Mouse (Mus musculus) layer of hippocampus, adult 2 months (tissue): Measurements from ENCODE around the gene Cd47. TPM values are rescaled to one million over a fixed set of nuclear protein-coding genes. Genes with fewer than 3 reads are reported as not detected.

ENCODE experiments used
- DNase-seq, 2 experiments: peaks; one replicate each; pipeline ENCODE4 v3.0.0; 2022; ENCODE audit warnings: low spot score in 2 of 2
- H3K27ac ChIP-seq: fragments of 200-600 bp; 2 replicates; pipeline ENCODE4 v1.8.1; 2022
- H3K4me3 ChIP-seq: fragments of 200-600 bp; 2 replicates; pipeline ENCODE4 v1.8.1; 2022; ENCODE audit warnings: mild to moderate bottlenecking
- CTCF ChIP-seq: fragments of 200-600 bp; conservative IDR thresholded peaks from 2 replicates; pipeline ENCODE4 v1.8.1; 2022; ENCODE audit warnings: antibody characterized with exemption, mild to moderate bottlenecking, moderate library complexity
- total RNA-seq, 2 experiments: library from RNA; stranded (reverse); gene quantifications; 2 replicates each; pipeline ENCODE4 v1.2.3; 2021

Cd47 gene
- total RNA-seq, 2 experiments from 2014 or later: 220 to 223 TPM

DNA sequence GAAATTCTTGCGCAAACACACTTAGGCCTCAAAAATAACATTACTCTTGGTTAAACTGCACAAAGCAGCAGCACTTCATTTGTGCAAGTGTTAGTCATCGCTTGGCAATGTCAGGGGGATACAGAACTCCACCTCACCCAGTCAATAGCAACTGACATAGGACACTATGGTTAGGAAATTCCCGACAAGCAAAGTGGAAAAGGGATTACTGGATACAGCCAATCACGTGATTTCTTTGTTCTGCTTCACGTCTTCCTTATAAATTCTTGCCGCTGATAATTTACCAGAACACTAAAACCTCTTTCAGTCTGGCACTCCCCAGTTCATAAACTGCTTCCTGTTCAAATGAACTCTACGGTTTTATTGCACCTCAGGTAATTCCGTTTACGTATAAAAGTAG lies 123.4 kb downstream of the Cd47 start:
- TF ChIP-seq CTCF: no peak
- Histone ChIP-seq H3K27ac (no peak overlapping the region), H3K4me3 (no peak overlapping the region)
- no peak for DNase-seq

DNA sequence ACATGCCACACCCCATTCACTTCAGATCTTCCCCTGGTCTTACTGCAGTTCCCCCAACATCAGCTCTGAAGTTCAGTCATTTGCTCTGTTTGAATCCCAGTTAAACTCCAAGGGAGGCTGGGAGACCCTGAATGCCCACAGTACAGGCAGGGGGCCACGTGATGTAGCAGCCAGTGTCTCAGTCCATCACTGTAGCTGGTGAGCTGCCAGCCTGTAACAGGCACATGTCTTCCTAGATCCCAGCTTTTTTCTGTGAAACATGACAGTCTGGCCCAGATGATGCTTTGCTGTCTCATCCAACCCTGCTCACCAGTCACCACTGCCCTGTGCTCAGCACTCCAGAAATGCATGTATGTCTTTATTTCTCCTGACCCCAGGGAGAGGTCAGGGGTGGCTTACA lies 124.6 kb downstream of the Cd47 start:
- Histone ChIP-seq H3K27ac (no peak overlapping the region), H3K4me3 (no peak overlapping the region)
- TF ChIP-seq CTCF: no peak

DNA sequence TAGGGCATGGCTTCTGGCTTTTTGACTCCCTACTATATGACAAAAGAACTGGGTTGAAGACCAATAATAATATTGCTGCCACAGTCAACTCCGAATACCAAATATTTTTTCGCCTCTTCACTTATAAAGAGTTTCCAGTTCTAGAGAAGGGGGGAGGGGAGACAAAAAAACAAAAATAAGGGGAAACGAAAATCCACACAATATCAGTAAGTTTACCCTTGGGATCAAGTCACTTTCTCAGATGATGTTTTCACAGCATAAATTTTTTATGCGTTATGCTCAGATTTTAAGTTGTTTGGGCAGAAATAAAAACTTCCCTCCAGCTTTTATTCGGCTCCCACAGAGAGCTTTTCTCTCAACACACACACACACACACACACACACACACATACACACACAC lies 132.9 kb downstream of the Cd47 start:
- no peak for TF ChIP-seq CTCF

More for the DNA sequence above, 124.6 kb downstream of the Cd47 start:
- DNase-seq: no peak

DNA sequence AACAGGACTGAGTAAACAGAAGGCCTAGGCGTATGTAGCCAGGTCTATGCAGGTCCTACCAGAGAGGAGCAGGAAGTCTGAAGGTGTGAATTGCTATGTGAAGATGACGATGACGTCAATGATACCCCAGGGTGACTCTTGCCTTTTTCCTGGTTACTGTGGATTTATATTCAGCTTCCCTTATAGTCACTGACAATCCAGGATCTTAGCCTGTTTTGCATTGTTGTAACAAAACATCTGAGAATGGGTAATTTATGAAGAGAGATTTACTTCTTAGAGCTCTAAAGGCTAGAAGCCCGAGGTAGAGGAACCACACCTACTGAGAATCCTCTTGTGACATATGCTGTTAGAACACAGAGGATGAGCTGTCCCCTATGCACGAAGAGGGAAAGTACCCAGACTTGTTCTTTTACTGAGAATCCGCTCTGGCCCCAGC lies 135.7 kb downstream of the Cd47 start:
- no peak for TF ChIP-seq CTCF
- H3K27ac ChIP-seq: no peak overlapping the region
- no peak for DNase-seq
- no peak overlapping the region for H3K4me3 ChIP-seq

More for the DNA sequence above, 132.9 kb downstream of the Cd47 start:
- Histone ChIP-seq H3K27ac (no peak overlapping the region), H3K4me3 (no peak overlapping the region)
- no peak for DNase-seq

DNA sequence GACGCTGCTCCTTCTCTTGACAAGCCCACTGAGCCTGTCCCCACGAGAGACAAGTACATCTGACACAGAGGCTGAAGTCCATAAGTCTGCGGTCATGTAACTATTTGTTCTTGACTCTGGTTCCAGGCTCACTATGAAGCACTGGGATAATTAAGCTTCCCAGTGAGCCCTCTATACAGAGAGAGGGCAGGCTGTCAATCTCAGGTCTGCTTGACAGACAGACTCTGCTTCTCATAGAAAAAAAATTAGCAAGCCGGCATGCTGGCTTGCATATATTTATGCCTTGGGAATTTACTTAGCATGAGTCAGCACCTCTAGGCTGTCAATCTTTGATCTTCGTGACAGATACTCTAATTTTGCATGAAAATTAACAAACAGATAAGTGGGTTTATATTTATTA lies 136.5 kb downstream of the Cd47 start:
- H3K27ac ChIP-seq: no peak overlapping the region
- no peak overlapping the region for H3K4me3 ChIP-seq
- TF ChIP-seq CTCF: no peak
- no peak for DNase-seq

DNA sequence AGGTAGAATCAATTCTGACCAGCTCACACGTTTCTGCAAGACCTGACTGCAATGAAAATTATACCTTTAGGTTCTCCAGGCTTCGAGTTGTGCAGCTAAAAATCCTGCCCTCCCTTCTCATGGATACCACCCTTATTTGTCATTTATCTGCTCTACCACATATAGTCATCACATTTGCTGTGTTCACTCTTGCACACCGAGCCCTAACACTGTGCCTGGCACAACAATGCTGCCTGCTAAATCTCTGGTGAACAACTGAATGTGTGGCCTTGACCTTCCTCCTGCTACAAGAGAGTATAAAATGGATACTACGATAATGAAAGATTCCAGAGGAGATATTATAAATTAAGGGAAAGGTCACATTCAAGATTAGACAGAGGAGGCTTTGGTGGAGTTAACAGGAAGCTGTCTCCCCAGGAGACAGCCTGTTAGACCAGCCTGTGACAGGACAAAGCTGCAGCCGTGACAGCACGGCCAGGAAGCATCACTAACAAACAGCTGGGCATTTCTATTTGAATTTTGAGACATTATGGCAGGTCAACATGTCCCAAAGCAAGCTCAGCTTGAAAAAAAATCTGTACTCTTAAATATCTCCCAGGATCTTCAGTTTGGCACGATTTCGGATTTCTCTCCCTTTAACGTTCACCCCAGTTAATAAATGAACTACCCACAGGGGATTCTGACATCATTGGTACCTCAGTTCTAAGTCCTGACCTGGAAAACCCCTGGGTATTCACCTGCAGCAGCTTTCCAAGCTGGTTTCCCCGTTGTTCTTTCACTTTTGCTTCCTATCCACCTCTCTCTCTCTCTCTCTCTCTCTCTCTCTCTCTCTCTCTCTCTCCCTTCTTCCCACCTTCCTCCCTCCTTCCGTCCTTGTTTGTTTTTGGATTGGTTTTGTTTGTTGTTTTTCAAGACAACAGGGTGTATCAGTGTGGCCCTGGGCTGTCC lies 137.2 kb downstream of the Cd47 start:
- no peak for TF ChIP-seq CTCF
- no peak overlapping the region for H3K4me3 ChIP-seq
- no peak overlapping the region for H3K27ac ChIP-seq
- DNase-seq: no peak

DNA sequence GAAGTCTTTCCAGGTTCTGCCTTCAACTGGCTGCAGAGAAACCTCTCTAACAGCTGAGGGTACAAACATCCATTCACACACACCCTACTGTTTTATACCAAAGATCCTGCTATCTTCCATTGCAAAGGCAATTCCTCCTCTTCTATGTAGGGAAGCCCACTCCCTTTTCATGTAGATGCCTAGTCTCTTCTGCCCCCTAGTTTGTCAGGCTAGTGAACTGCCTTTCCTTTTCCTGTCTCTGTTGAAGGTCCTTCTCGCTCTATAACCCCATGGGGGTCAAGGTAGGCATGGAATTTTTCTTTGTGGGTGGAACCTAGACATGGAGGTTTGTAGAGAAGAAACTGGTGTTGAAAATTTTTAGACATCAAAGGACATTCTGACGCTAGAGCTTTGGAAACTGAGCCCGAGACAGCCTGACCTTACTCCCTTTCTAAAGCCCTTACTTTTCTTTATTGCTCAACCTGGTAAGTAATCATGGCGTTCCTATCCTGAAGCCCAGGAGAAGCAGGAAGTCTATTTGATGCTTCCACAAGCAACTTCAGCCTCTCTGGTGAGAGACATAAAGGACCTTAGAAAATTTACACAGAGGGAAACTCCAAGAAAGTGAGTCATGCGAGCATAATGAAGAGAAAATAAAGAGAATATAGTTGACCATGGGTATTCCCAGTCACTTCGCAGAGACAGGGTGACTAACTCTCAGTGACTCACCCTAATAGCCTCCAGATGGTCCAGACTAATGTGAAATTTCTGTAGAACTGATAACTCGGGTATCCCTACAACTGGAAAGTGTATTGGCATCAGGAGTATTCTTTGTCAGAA lies 138.4 kb downstream of the Cd47 start:
- H3K27ac ChIP-seq: no peak overlapping the region
- no peak for DNase-seq
- 0 out of 2 replicates have a peak, but pooled peaks have one; percentile 10 for TF ChIP-seq CTCF
- no peak overlapping the region for H3K4me3 ChIP-seq

DNA sequence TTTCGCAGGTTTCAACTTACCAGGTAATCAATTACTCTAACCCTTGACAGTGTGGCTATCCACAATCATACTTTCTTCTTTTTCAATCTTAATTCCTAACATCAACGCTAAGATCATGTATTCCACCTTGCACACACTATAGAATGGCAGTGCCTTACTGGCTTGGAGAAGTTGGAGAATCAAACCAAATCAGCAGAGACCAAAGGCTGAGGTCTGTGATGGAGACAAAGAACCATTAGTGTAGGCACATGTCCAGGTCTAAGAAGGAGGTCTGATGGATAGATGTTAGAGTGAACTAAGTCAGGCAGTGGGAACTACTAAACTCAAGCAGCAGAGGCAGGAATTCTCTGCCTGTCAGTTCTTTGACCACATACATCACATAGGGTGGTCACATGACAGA lies 139.0 kb downstream of the Cd47 start:
- H3K27ac ChIP-seq: no peak overlapping the region
- no peak for DNase-seq
- no peak for TF ChIP-seq CTCF
- H3K4me3 ChIP-seq: no peak overlapping the region

DNA sequence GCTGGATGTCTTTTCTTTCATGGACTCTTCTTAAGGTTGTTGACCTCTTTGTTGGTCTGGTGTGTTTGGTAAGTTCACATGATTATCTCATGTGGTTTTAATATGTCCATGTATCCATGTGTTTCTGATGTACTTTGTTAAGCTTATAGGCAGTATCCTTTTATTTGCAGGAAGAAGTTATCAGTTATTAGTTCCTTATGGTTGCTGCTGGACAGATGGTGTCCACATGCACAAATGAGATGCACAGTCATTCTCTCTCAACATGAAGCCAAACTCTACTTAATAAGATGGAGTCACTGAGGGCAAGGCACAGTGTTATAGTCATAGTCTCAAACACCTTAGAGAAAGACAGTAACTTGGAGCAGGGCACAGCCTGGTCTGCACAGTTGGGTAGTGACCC lies 140.1 kb downstream of the Cd47 start:
- no peak for DNase-seq
- no peak for TF ChIP-seq CTCF
- Histone ChIP-seq H3K27ac (no peak overlapping the region), H3K4me3 (no peak overlapping the region)

DNA sequence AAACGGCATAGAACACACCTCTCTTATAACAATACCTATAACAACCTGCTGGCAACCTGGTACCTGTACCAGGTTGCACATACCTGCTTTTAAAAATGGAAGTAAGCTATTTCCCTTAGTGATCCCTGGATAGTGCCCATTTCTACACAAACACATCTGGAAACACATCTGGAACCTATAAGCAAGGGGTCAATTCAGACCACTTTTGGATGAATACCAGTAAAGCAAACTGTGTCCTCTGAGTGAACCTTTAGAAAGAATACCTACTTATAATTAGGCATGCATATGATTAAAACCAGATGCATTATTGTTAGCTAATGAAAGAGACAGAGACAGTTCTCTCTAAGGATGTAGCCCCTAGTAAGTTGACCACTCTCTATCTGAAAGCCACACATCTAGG lies 140.7 kb downstream of the Cd47 start:
- H3K4me3 ChIP-seq: no peak overlapping the region
- DNase-seq: no peak
- H3K27ac ChIP-seq: no peak overlapping the region
- TF ChIP-seq CTCF: no peak

DNA sequence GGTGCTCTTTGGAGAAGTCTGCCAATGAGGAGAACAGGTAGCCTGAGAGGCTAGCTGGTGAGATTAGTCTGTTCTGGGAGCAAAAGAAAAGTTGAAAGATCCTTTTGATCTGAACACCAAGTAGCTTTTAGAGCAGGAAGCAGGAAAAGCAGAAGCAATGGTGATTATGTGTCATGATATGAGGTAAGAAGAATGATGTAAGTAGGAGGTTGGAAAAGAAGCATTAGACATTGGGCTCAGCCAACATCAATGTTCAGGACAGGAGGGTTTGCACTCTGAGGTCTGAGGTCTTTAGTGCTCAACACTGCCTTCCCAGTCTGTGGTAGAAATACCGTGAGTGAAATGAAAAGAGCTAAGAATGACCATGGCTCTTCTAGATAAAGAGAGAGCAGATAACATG lies 143.4 kb downstream of the Cd47 start:
- no peak for TF ChIP-seq CTCF
- Histone ChIP-seq H3K4me3 (no peak overlapping the region), H3K27ac (no peak overlapping the region)
- DNase-seq: no peak

DNA sequence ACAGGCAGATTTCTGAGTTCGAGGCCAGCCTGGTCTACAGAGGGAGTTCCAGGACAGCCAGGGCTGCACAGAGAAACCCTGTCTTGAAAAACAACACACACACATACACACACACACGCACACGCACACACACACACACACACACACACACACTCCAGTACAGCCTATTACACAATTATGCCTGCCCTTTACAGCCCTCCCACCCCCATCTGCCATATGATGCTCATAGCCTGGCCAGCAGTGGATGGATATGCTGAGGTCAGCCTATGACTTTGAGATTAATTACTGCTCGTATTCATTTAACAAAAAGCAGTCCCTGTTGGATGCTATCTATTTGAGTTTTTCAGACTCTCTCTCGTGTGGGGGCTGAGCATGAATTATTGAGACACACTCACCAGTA lies 144.8 kb downstream of the Cd47 start:
- no peak overlapping the region for H3K27ac ChIP-seq
- DNase-seq: no peak
- no peak for TF ChIP-seq CTCF
- no peak overlapping the region for H3K4me3 ChIP-seq

DNA sequence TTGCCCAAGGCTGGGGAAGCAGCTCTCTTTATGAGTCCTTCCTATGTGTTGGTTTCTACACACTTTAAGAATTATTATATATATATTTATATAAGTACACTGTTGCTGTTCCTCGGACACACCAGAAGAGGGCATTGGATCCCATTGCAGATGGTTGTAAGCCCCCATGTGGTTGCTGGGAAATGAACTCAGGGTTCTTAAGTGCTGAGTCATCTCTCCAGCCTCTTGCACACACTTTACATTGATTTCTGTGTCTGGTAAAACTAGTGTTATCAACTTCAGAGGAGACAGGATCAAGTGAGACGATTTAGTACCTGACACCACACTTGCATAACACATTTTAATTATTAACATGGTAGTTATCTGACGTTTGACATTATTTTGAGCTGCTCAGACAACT lies 146.7 kb downstream of the Cd47 start:
- Histone ChIP-seq H3K4me3 (no peak overlapping the region), H3K27ac (no peak overlapping the region)
- DNase-seq: no peak
- TF ChIP-seq CTCF: peak; percentile 26; the same call in 1 of the 2 replicates
